Mouse (Mus musculus) G1E (cell line): Measurements from ENCODE around the gene Rpl19.

Source experiments
- CTCF ChIP-seq: IDR thresholded peaks from 2 replicates; pipeline ENCODE4 v1.5.1; 2012; ENCODE audit warnings: low read depth, low read length, inconsistent platforms, mixed read lengths
- GATA1 ChIP-seq: IDR thresholded peaks from 2 replicates; pipeline ENCODE4 v1.6.1; 2012; ENCODE audit warnings: borderline replicate concordance, low read length, inconsistent platforms, mixed read lengths
- TAL1 ChIP-seq: conservative IDR thresholded peaks from 2 replicates; pipeline ENCODE4 v1.6.1; 2012; ENCODE audit warnings: low read depth, low read length, inconsistent platforms, mixed read lengths

GRCm38 (mm10) chr11:97999748-98000147 lies 26.8 kb upstream of the Rpl19 start:
- TF ChIP-seq CTCF = no peak
- TF ChIP-seq TAL1 = no peak
- no peak for TF ChIP-seq GATA1
